In genomic region chr9:90163749-90164095, GRCm38 (mm10) we compare ENCODE assay signal across 8 mouse cellular contexts. TPM values are rescaled to one million over a fixed set of nuclear protein-coding genes. Genes with fewer than 3 reads are reported as not detected.
DNase-seq lines count a peak whose midpoint lies in the region; ATAC-seq and TF ChIP-seq lines count a peak whose summit lies in the region.

No protein-coding gene starts in this region.

- no peak overlapping the region for H3K27ac ChIP-seq in thymus, adult 2 months (ENCODE audit: control insufficient read depth, insufficient read depth, low read length)
- H3K27ac ChIP-seq in forebrain, embryonic 12.5 days = peak overlapping the region; percentile 85
- peak overlapping the region; percentile 60; the same call in 1 of the 2 replicates for H3K27ac ChIP-seq in hindbrain, embryonic 14.5 days
- H3K27ac ChIP-seq in liver, embryonic 11.5 days (ENCODE audit: low read depth, low read length) = no peak overlapping the region
- H3K27ac ChIP-seq in neural tube, embryonic 12.5 days = peak overlapping the region; percentile 53; the same call in 1 of the 2 replicates

- H3K9me3 ChIP-seq in forebrain, embryonic 12.5 days = no peaks in the 10 kb centered on the region
- H3K9me3 ChIP-seq in hindbrain, embryonic 14.5 days (ENCODE audit: control insufficient read depth, low read length) = peaks cover 5% of the 10 kb centered on the region; the same call in 1 of the 2 replicates
- no peaks in the 10 kb centered on the region for H3K9me3 ChIP-seq in liver, embryonic 11.5 days (ENCODE audit: control insufficient read depth, low read length)
- H3K9me3 ChIP-seq in neural tube, embryonic 12.5 days = no peaks in the 10 kb centered on the region

- peak overlapping the region; percentile 43 for H3K4me3 ChIP-seq in thymus, adult 2 months (ENCODE audit: control insufficient read depth, insufficient read depth, low read length)
- H3K4me3 ChIP-seq in forebrain, embryonic 12.5 days (replicated peaks) = peak overlapping the region; percentile 67
- peak overlapping the region; percentile 82 for H3K4me3 ChIP-seq in hindbrain, embryonic 14.5 days (replicated peaks; ENCODE audit: low read length)
- peak overlapping the region; percentile 60 for H3K4me3 ChIP-seq in liver, embryonic 11.5 days (ENCODE audit: low read depth, low read length)
- peak overlapping the region; percentile 76 for H3K4me3 ChIP-seq in neural tube, embryonic 12.5 days

- no peak for TF ChIP-seq CTCF in thymus, adult 2 months (IDR thresholded peaks at IDR 0.05; ENCODE audit: borderline replicate concordance, control insufficient read depth, extremely low read depth, insufficient read depth, low read length, poor library complexity)

- H3K36me3 ChIP-seq in thymus, adult 2 months (ENCODE audit: control insufficient read depth, insufficient read depth, low read length) = no peaks in the 10 kb centered on the region
- no peaks in the 10 kb centered on the region for H3K36me3 ChIP-seq in forebrain, embryonic 12.5 days (replicated peaks)
- no peaks in the 10 kb centered on the region for H3K36me3 ChIP-seq in hindbrain, embryonic 14.5 days (replicated peaks; ENCODE audit: control insufficient read depth, insufficient read depth)
- no peaks in the 10 kb centered on the region for H3K36me3 ChIP-seq in liver, embryonic 11.5 days (ENCODE audit: control insufficient read depth, insufficient read depth, low read length)
- H3K36me3 ChIP-seq in neural tube, embryonic 12.5 days = no peaks in the 10 kb centered on the region

- WGBS in thymus, adult 2 months = 9% methylated on average over 18 of the region's 18 CpGs
- WGBS in forebrain, embryonic 12.5 days = under 1% methylated on average over 18 of the region's 18 CpGs
- WGBS in hindbrain, embryonic 14.5 days = 0% methylated on average over 18 of the region's 18 CpGs
- 2% methylated on average over 18 of the region's 18 CpGs for WGBS in liver, embryonic 11.5 days
- WGBS in neural tube, embryonic 12.5 days = under 1% methylated on average over 18 of the region's 18 CpGs

- H3K27me3 ChIP-seq in thymus, adult 2 months (ENCODE audit: control insufficient read depth, insufficient read depth, low read length) = peaks cover 10% of the 10 kb centered on the region; the same call in 1 of the 2 replicates
- H3K27me3 ChIP-seq in forebrain, embryonic 12.5 days = no peaks in the 10 kb centered on the region
- no peaks in the 10 kb centered on the region for H3K27me3 ChIP-seq in hindbrain, embryonic 14.5 days (ENCODE audit: control insufficient read depth, insufficient read depth, low read length)
- H3K27me3 ChIP-seq in liver, embryonic 11.5 days (replicated peaks; ENCODE audit: control insufficient read depth, insufficient read depth, low read length) = peaks cover 37% of the 10 kb centered on the region
- H3K27me3 ChIP-seq in neural tube, embryonic 12.5 days (replicated peaks) = no peaks in the 10 kb centered on the region

- H3K4me2 ChIP-seq in forebrain, embryonic 12.5 days = peak overlapping the region; percentile 76
- peak overlapping the region; percentile 80 for H3K4me2 ChIP-seq in hindbrain, embryonic 14.5 days (replicated peaks)
- peak overlapping the region; percentile 96 for H3K4me2 ChIP-seq in liver, embryonic 11.5 days
- peak overlapping the region; percentile 89 for H3K4me2 ChIP-seq in neural tube, embryonic 12.5 days (replicated peaks)

- H3K9ac ChIP-seq in forebrain, embryonic 12.5 days = peak overlapping the region; percentile 81
- peak overlapping the region; percentile 81 for H3K9ac ChIP-seq in hindbrain, embryonic 14.5 days
- H3K9ac ChIP-seq in liver, embryonic 11.5 days (ENCODE audit: low read depth, low read length) = peak overlapping the region; percentile 56
- H3K9ac ChIP-seq in neural tube, embryonic 12.5 days = peak overlapping the region; percentile 81

- no peak for TF ChIP-seq POLR2A in thymus, adult 2 months (IDR thresholded peaks at IDR 0.05; ENCODE audit: control insufficient read depth, extremely low read depth, insufficient read depth, low read length, poor library complexity)

- peaks cover 7% of the 10 kb centered on the region for H3K4me1 ChIP-seq in thymus, adult 2 months (replicated peaks; ENCODE audit: control insufficient read depth, insufficient read depth, low read length)
- H3K4me1 ChIP-seq in forebrain, embryonic 12.5 days = peaks cover 23% of the 10 kb centered on the region
- peaks cover 10% of the 10 kb centered on the region for H3K4me1 ChIP-seq in hindbrain, embryonic 14.5 days (replicated peaks; ENCODE audit: control insufficient read depth, insufficient read depth, low read length)
- H3K4me1 ChIP-seq in liver, embryonic 11.5 days (replicated peaks; ENCODE audit: control insufficient read depth, insufficient read depth, low read length) = no peaks in the 10 kb centered on the region
- peaks cover 16% of the 10 kb centered on the region for H3K4me1 ChIP-seq in neural tube, embryonic 12.5 days

- ATAC-seq in forebrain, embryonic 12.5 days (ENCODE audit: low FRiP score) = no peak
- no peak; the same call in 1 of the 2 replicates for ATAC-seq in hindbrain, embryonic 14.5 days (ENCODE audit: low FRiP score)
- 0 out of 2 replicates have a peak, but pooled peaks have one; percentile 3 for ATAC-seq in liver, embryonic 11.5 days (replicated peaks; ENCODE audit: low FRiP score)
- ATAC-seq in neural tube, embryonic 12.5 days (ENCODE audit: low FRiP score, low read depth) = peak; percentile 55

- DNase-seq in thymus, adult 2 months = no peak
- DNase-seq in thymus, postnatal 10 days (ENCODE audit: low spot score in 2 of 2) = no peak
- peak; percentile 33 for DNase-seq in hindbrain, embryonic 14.5 days (ENCODE audit: low spot score)
- DNase-seq in liver, embryonic 11.5 days (ENCODE audit: low spot score) = no peak
- DNase-seq in layer of hippocampus, postnatal 25 days (ENCODE audit: extremely low spot score in 1 of 2, low spot score in 1 of 2) = no peak
- no peak for DNase-seq in frontal cortex, adult 2 months (ENCODE audit: extremely low spot score in 1 of 2, low spot score in 1 of 2)

RNA-seq across cellular contexts. Expression of gene Adamts7, which starts 0.9 kb away (rescaled TPM):
- 3.5 and 5.0 TPM in 2 replicates for polyA plus RNA-seq in thymus, adult 2 months (2012; rRNA removed)
- 19.9 and 21.7 TPM in 2 replicates for polyA plus RNA-seq in forebrain, embryonic 12.5 days (2016; fragmentation: Nextera tagmentation; extraction: Ambion mirVana)
- 8.7 and 9.1 TPM in 2 replicates for polyA plus RNA-seq in hindbrain, embryonic 14.5 days (2014; fragmentation: Nextera tagmentation; extraction: Ambion mirVana)
- polyA plus RNA-seq in liver, embryonic 11.5 days (2014; fragmentation: Nextera tagmentation; extraction: Ambion mirVana) = 3.2 and 3.6 TPM in 2 replicates
- polyA plus RNA-seq in neural tube, embryonic 12.5 days (2016; fragmentation: Nextera tagmentation; extraction: Ambion mirVana) = 19.0 and 19.1 TPM in 2 replicates
- total RNA-seq in layer of hippocampus, postnatal 25 days (2021) = under 1 TPM; 0.62 to 0.77 TPM
- 1.6 and 2.0 TPM in 2 replicates for polyA plus RNA-seq in frontal cortex, adult 2 months (2012; rRNA removed)

RNA-seq across cellular contexts. Expression of gene Morf4l1, which starts 49.1 kb away (rescaled TPM):
- polyA plus RNA-seq in thymus, adult 2 months (2012; rRNA removed) = 93.0 and 104 TPM in 2 replicates
- polyA plus RNA-seq in forebrain, embryonic 12.5 days (2016; fragmentation: Nextera tagmentation; extraction: Ambion mirVana) = 497 and 513 TPM in 2 replicates
- 557 and 572 TPM in 2 replicates for polyA plus RNA-seq in hindbrain, embryonic 14.5 days (2014; fragmentation: Nextera tagmentation; extraction: Ambion mirVana)
- 284 and 303 TPM in 2 replicates for polyA plus RNA-seq in liver, embryonic 11.5 days (2014; fragmentation: Nextera tagmentation; extraction: Ambion mirVana)
- 507 and 535 TPM in 2 replicates for polyA plus RNA-seq in neural tube, embryonic 12.5 days (2016; fragmentation: Nextera tagmentation; extraction: Ambion mirVana)
- 100 to 1,000 TPM; 401 to 432 TPM for total RNA-seq in layer of hippocampus, postnatal 25 days (2021)
- polyA plus RNA-seq in frontal cortex, adult 2 months (2012; rRNA removed) = 448 and 461 TPM in 2 replicates

Comparison
In these comparisons a context has a peak if more than half of its experiments do, and no peak if none do; other contexts are left out.
1. H3K27ac ChIP-seq: peak in forebrain, embryonic 12.5 days (single experiment), hindbrain, embryonic 14.5 days (single experiment) and neural tube, embryonic 12.5 days (single experiment); none in thymus, adult 2 months (single experiment) and liver, embryonic 11.5 days (single experiment).
2. ATAC-seq: peak in liver, embryonic 11.5 days (single experiment) and neural tube, embryonic 12.5 days (single experiment); none in forebrain, embryonic 12.5 days (single experiment) and hindbrain, embryonic 14.5 days (single experiment).
3. Peak in every context shown above with its lines, with median percentiles within 50 percentile points of each other: H3K4me3 ChIP-seq, H3K4me2 ChIP-seq and H3K9ac ChIP-seq.